Mouse (Mus musculus) E14TG2a.4 (cell line): Measurements from ENCODE around the gene Mfsd9.
"Not testable (repeated sequence)": the region's sequence is repeated elsewhere in the genome, so short reads cannot be mapped to it uniquely, and the experiment has no call there.

Experiments used
- H3K27me3 ChIP-seq: 2 replicates; pipeline ENCODE4 v1.6.1; 2014; ENCODE audit warnings: low read length, control low read depth; ENCODE audit not compliant: insufficient read depth
- H3K36me3 ChIP-seq: 2 replicates; pipeline ENCODE4 v1.6.1; 2014; ENCODE audit warnings: low read length, control low read depth; ENCODE audit not compliant: insufficient read depth
- H3K4me1 ChIP-seq: replicated peaks from 2 replicates; pipeline ENCODE4 v1.6.1; 2014; ENCODE audit warnings: low read depth, low read length, control low read depth
- H3K4me3 ChIP-seq: replicated peaks from 2 replicates; pipeline ENCODE4 v1.5.1; 2014; ENCODE audit warnings: mild to moderate bottlenecking, low read length
- H3K9me3 ChIP-seq: 2 replicates; pipeline ENCODE4 v1.6.1; 2014; ENCODE audit warnings: low read length, control low read depth
- CTCF ChIP-seq: conservative IDR thresholded peaks from 2 replicates; pipeline ENCODE4 v1.5.1; 2014; ENCODE audit warnings: low read length
- NANOG ChIP-seq: IDR thresholded peaks from 2 replicates; pipeline ENCODE4 v1.6.1; 2014; ENCODE audit warnings: borderline replicate concordance, low read length, mixed read lengths
- POU5F1 ChIP-seq: IDR thresholded peaks from 2 replicates; pipeline ENCODE4 v1.6.1; 2014; ENCODE audit warnings: low read length, borderline replicate concordance

The Mfsd9 gene

DNA sequence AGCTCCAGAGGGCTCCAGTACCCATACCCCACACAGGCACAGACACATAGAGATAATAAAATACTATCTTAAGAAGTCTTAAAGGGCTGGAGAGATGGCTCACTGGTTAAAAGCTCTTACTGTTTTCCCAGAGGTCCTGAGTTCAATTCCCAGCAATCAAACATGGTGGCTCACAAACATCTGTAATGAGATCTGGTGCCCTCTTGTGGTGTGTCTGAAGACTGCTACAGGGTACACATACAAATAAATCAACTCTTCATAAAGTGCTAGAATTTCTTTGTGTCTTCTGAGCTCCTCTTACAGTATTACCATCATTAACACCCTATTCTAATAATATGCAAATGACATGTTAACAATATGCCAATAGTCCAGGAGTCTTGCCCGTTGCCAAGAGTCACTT lies 26.4 kb downstream of the Mfsd9 start:
- Histone ChIP-seq H3K27me3 (no peaks in the 10 kb centered on the region), H3K36me3 (no peaks in the 10 kb centered on the region), H3K9me3 (no peaks in the 10 kb centered on the region), H3K4me1 (no peaks in the 10 kb centered on the region; the same call in 1 of the 2 replicates), H3K4me3 (no peak overlapping the region)
- TF ChIP-seq POU5F1 (no peak), NANOG (no peak), CTCF (peak; percentile 31)

DNA sequence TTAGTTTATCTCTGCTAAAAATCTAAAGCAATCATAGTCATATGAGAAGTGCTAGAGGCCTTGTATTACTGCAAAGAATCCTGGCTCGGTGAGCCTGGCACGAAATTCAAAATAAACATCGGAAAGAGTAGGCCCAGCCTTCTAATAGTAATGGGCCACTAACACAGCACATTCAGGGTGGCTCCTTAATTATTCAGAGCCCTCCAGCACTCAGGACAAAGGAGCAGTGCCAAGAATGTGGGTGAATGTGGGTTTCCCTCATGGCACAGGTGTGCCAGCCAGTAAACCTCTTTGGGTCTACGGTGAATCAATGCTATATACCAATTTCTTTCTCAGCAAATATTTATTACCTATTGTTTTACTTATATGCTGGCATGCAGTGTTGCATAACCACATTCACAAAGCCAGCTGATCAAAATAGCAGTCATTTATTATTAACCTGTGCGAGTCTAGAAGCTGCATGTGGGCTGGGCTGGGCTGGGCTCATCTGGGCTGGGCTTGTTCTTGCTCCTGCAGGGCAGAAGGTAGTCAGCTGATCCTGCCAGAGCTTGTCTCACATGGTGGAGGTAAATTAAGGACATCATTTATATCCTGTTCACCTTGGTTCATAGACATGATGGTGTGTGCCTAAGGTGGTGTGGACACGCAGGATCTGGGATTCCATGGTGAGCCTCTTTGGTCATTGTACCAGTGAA lies 30.6 kb downstream of the Mfsd9 start:
- no peaks in the 10 kb centered on the region for H3K4me1 ChIP-seq
- no peaks in the 10 kb centered on the region; the same call in 1 of the 2 replicates for H3K27me3 ChIP-seq
- H3K9me3 ChIP-seq, result no peaks in the 10 kb centered on the region
- H3K4me3 ChIP-seq, result no peak overlapping the region
- no peaks in the 10 kb centered on the region for H3K36me3 ChIP-seq
- TF ChIP-seq NANOG (no peak), CTCF (no peak), POU5F1 (no peak)

DNA sequence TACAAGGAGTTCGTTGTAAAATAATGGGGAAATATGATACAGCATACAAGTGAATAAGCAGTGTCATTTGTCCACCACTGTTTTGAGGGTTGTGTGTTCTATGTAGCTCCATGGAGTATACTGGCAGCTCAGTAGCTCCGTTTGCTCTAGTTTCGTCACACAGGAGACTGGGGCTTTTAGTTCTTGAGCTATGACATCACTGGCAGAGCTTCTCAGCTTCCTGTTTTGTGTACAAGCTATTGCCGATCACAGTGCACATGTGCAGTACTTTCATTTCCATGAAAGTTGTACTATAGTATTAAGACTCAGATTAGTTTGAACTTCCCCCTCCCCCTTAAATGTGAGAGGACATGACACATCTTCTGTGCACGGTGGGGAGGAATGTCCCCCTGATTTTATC lies 44.4 kb downstream of the Mfsd9 start:
- Histone ChIP-seq H3K4me1 (no peaks in the 10 kb centered on the region), H3K36me3 (no peaks in the 10 kb centered on the region), H3K4me3 (no peak overlapping the region), H3K9me3 (no peaks in the 10 kb centered on the region), H3K27me3 (peaks cover 8% of the 10 kb centered on the region)
- TF ChIP-seq NANOG (no peak), CTCF (no peak), POU5F1 (no peak)

DNA sequence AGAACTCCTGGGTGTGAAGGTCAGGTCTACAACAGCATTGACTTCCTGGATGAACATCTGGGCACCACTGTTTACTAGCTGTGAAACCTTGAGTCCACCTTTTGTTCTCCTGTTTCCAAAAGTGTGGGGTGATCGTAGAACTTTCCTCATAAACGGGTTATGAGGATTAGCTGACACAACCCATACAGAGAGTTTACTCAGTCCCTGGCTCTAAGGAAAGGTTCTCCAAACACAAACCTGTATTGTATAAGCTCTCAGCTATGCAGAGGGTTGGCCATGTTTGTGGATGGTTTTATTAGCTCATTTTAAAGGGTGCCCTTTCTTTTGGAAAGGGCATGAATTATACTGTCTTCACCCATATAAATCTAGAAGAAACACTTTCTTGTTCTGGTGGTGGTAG lies 49.7 kb downstream of the Mfsd9 start:
- Histone ChIP-seq H3K9me3 (peaks cover 4% of the 10 kb centered on the region; the same call in 1 of the 2 replicates), H3K27me3 (peaks cover 8% of the 10 kb centered on the region), H3K4me3 (no peak overlapping the region), H3K4me1 (no peaks in the 10 kb centered on the region), H3K36me3 (no peaks in the 10 kb centered on the region)
- no peak for TF ChIP-seq NANOG
- TF ChIP-seq CTCF, result no peak

DNA sequence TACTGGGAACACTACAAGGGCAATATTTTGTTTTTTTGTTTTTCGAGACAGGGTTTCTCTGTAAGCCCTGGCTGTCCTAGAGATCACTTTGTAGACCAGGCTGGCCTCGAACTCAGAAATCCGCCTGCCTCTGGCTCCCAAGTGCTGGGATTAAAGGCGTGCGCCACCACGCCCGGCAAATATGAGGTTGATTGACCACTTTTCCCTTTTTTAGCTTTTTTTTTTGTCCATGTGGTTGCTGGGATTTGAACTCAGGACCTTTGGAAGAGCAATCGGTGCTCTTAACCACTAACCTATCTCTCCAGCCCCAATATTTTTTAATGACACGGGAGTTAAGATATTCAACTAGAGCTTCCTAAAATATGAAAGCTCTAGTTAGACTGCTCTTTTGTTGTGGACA lies 52.2 kb downstream of the Mfsd9 start:
- not testable (repeated sequence) for H3K4me1 ChIP-seq

DNA sequence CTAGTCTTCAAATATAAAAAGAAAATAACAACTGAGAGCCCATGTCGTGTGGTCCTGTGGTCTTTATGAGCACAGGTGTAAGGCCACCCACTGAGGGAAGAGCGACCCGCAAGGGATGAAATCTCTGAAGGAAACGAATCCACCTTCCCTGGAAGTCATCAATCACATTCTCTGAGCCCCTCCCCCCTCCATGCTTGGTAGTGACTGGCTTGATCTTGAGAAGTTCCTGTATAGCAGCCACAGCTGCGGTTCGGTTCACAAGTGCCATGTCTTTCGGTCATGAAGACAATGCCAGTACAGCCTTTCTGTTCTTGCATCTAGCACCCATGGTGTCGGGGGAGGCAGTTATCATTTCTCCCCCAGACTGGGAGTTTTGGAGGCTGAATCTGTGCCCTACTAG lies 52.8 kb downstream of the Mfsd9 start:
- no peak overlapping the region for H3K4me3 ChIP-seq
- peaks cover 4% of the 10 kb centered on the region; the same call in 1 of the 2 replicates for H3K9me3 ChIP-seq
- no peaks in the 10 kb centered on the region for H3K36me3 ChIP-seq
- H3K27me3 ChIP-seq, result no peaks in the 10 kb centered on the region; the same call in 1 of the 2 replicates
- TF ChIP-seq NANOG, result no peak
- no peak for TF ChIP-seq CTCF
- TF ChIP-seq POU5F1, result no peak
- peaks cover 6% of the 10 kb centered on the region for H3K4me1 ChIP-seq

More for the DNA sequence above, 52.2 kb downstream of the Mfsd9 start:
- H3K36me3 ChIP-seq, H3K4me3 ChIP-seq, H3K27me3 ChIP-seq, H3K9me3 ChIP-seq: not testable (repeated sequence)

DNA sequence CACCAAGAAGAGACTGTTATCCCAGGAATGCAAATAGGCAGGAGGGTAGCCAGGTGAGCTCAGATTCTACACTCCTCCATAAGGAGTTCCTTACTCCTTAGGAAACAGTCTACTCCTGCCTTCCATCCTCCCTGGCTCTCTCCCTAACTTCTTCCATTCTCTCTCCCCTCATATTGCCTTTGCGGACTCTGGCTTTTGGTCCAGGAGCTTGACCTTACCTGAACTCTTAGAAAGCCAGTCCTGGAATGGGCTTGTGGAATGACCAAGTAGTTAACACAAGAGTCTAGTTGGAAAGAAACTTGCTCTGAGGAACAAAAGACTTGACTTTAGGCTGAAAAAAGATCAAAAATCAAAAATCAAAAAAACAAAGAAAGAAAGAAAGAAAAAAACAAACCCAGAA lies 61.9 kb downstream of the Mfsd9 start:
- Histone ChIP-seq H3K4me1 (no peaks in the 10 kb centered on the region), H3K4me3 (no peak overlapping the region), H3K9me3 (no peaks in the 10 kb centered on the region), H3K27me3 (no peaks in the 10 kb centered on the region), H3K36me3 (no peaks in the 10 kb centered on the region)
- TF ChIP-seq POU5F1 (no peak), CTCF (no peak), NANOG (no peak)

DNA sequence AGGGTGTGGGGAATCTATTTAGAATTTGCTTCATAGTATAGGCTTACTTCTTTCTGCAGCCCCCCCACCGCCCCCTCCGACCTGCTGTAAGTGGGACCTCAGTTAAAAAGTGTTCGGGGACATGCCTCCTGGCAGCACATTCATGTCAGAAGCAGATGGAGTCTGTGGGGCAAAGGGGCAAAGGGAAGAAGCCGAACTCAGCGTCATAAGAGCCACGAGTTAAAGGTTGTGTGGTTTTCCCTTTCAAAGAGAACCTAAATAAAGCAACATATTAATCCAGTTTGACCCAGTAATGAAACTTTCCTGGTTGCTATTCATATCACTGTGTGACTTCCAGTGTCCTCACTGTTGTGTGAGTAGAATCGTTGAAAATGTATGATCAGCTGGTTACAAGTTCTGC lies 63.1 kb downstream of the Mfsd9 start:
- H3K4me3 ChIP-seq, result no peak overlapping the region
- no peaks in the 10 kb centered on the region for H3K4me1 ChIP-seq
- no peaks in the 10 kb centered on the region for H3K27me3 ChIP-seq
- H3K9me3 ChIP-seq, result no peaks in the 10 kb centered on the region
- TF ChIP-seq CTCF (no peak), NANOG (no peak), POU5F1 (no peak)
- no peaks in the 10 kb centered on the region for H3K36me3 ChIP-seq

DNA sequence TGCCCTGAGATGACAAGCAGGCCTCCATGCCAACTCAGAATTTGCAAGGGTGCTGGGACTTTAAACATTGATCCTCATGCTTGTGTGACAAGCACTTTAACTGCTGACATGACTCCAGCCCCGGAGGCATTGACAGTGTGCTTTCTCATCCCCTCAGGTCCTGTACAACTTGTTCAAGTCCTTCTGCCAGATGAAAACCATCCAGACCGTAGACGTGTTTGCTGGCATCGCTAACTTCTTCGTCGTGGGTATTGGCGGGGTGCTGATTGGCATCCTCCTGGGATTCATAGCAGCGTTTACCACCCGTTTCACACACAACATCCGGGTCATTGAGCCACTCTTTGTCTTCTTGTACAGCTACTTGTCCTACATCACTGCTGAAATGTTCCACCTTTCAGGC lies 64.4 kb downstream of the Mfsd9 start:
- no peaks in the 10 kb centered on the region for H3K27me3 ChIP-seq
- H3K4me3 ChIP-seq, result no peak overlapping the region
- TF ChIP-seq NANOG (no peak), POU5F1 (no peak), CTCF (no peak)
- no peaks in the 10 kb centered on the region for H3K9me3 ChIP-seq
- H3K4me1 ChIP-seq, result no peaks in the 10 kb centered on the region
- no peaks in the 10 kb centered on the region for H3K36me3 ChIP-seq
